Mouse (Mus musculus) layer of hippocampus, postnatal 36 days (tissue): ENCODE data around the gene Myo3b. TPM values are rescaled to one million over a fixed set of nuclear protein-coding genes. Genes with fewer than 3 reads are reported as not detected.

ENCODE experiments used
- DNase-seq, 2 experiments: peaks; one replicate each; pipeline ENCODE4 v3.0.0; 2022
- total RNA-seq, 2 experiments: library from RNA; stranded (reverse); gene quantifications; 2 replicates each; pipeline ENCODE4 v1.2.3; 2021

Myo3b gene
- total RNA-seq, 2 experiments from 2014 or later, result 0.95 to 0.96 TPM

- DNase-seq, result no peak
Measured at GRCm38 (mm10) chr2:70133281-70133680, 94.4 kb downstream of the Myo3b start.

- DNase-seq, result no peak
Measured at GRCm38 (mm10) chr2:70137226-70137998, 98.5 kb downstream of the Myo3b start.

- no peak for DNase-seq
Measured at GRCm38 (mm10) chr2:70143543-70144188, 104.7 kb downstream of the Myo3b start.

- DNase-seq, result no peak
Measured at GRCm38 (mm10) chr2:70146993-70147581, 108.2 kb downstream of the Myo3b start.

- no peak for DNase-seq
Measured at GRCm38 (mm10) chr2:70148821-70149510, 110.0 kb downstream of the Myo3b start.

- no peak for DNase-seq
Measured at GRCm38 (mm10) chr2:70150399-70151035, 111.6 kb downstream of the Myo3b start.

GRCm38 (mm10) chr2:70151930-70152329 is 113.0 kb downstream of the Myo3b start:
- DNase-seq, result no peak

- no peak for DNase-seq
Measured at GRCm38 (mm10) chr2:70155226-70155836, 116.4 kb downstream of the Myo3b start.

GRCm38 (mm10) chr2:70159543-70159942 is 120.6 kb downstream of the Myo3b start:
- DNase-seq, result no peak

- DNase-seq, result no peak
Measured at GRCm38 (mm10) chr2:70166231-70166630, 127.3 kb downstream of the Myo3b start.

- DNase-seq, result peak in 1 of 2 experiments; percentile 37
Measured at GRCm38 (mm10) chr2:70167944-70168935, 129.3 kb downstream of the Myo3b start.

GRCm38 (mm10) chr2:70170469-70170868 is 131.5 kb downstream of the Myo3b start:
- DNase-seq, result no peak

- DNase-seq, result no peak
Measured at GRCm38 (mm10) chr2:70176823-70177708, 138.1 kb downstream of the Myo3b start.

GRCm38 (mm10) chr2:70177709-70178030 is 138.7 kb downstream of the Myo3b start:
- DNase-seq, result no peak

GRCm38 (mm10) chr2:70178241-70178640 is 139.3 kb downstream of the Myo3b start:
- DNase-seq, result no peak

- no peak for DNase-seq
Measured at GRCm38 (mm10) chr2:70182150-70182670, 143.3 kb downstream of the Myo3b start.

- DNase-seq, result no peak
Measured at GRCm38 (mm10) chr2:70187040-70187439, 148.1 kb downstream of the Myo3b start.

GRCm38 (mm10) chr2:70195418-70196248 is 156.7 kb downstream of the Myo3b start:
- no peak for DNase-seq
